Mouse (Mus musculus) CD4-positive, CD25-positive, alpha-beta regulatory T cell, adult 2 months (primary cell): ENCODE results near the gene Nid2.

Source experiments
- DNase-seq: peaks from one replicate; pipeline ENCODE4 v3.0.0-alpha.2; 2012; ENCODE audit warnings: low read depth, low spot score

The Nid2 gene

GRCm38 (mm10) chr14:19744876-19745275 is 6.2 kb upstream of the Nid2 start:
- DNase-seq = no peak

- DNase-seq = no peak
Measured at GRCm38 (mm10) chr14:19746232-19746631, 4.8 kb upstream of the Nid2 start.

- no peak for DNase-seq
Measured at GRCm38 (mm10) chr14:19746731-19747130, 4.3 kb upstream of the Nid2 start.

GRCm38 (mm10) chr14:19749743-19750142 is 1.3 kb upstream of the Nid2 start:
- no peak for DNase-seq

- DNase-seq = no peak
Measured at GRCm38 (mm10) chr14:19750411-19751024, 547 bp upstream of the Nid2 start.

GRCm38 (mm10) chr14:19752276-19752675 is 1.2 kb downstream of the Nid2 start:
- peak; percentile 11 for DNase-seq

- DNase-seq = no peak
Measured at GRCm38 (mm10) chr14:19759277-19760193, 8.5 kb downstream of the Nid2 start.

- no peak for DNase-seq
Measured at GRCm38 (mm10) chr14:19760721-19761120, 9.7 kb downstream of the Nid2 start.

- DNase-seq = no peak
Measured at GRCm38 (mm10) chr14:19762014-19762413, 10.9 kb downstream of the Nid2 start.

GRCm38 (mm10) chr14:19763527-19763926 is 12.5 kb downstream of the Nid2 start:
- DNase-seq = no peak

- no peak for DNase-seq
Measured at GRCm38 (mm10) chr14:19764331-19764730, 13.3 kb downstream of the Nid2 start.

GRCm38 (mm10) chr14:19765539-19766379 is 14.7 kb downstream of the Nid2 start:
- DNase-seq = no peak

GRCm38 (mm10) chr14:19766380-19766649 is 15.2 kb downstream of the Nid2 start:
- DNase-seq = no peak

GRCm38 (mm10) chr14:19768648-19769047 is 17.6 kb downstream of the Nid2 start:
- DNase-seq = no peak

- no peak for DNase-seq
Measured at GRCm38 (mm10) chr14:19769441-19770200, 18.6 kb downstream of the Nid2 start.

GRCm38 (mm10) chr14:19771173-19771572 is 20.1 kb downstream of the Nid2 start:
- DNase-seq = peak; percentile 51

GRCm38 (mm10) chr14:19774036-19774628 is 23.1 kb downstream of the Nid2 start:
- no peak for DNase-seq

- no peak for DNase-seq
Measured at GRCm38 (mm10) chr14:19775491-19775890, 24.4 kb downstream of the Nid2 start.

GRCm38 (mm10) chr14:19776179-19776578 is 25.1 kb downstream of the Nid2 start:
- no peak for DNase-seq

- DNase-seq = peak; percentile 51
Measured at GRCm38 (mm10) chr14:19776890-19777289, 25.8 kb downstream of the Nid2 start.

GRCm38 (mm10) chr14:19777365-19777764 is 26.3 kb downstream of the Nid2 start:
- no peak for DNase-seq
